Comparison of ENCODE assay signal across 8 mouse cellular contexts in genomic region chrX:101273410-101273809, GRCm38 (mm10). TPM values are rescaled to one million over a fixed set of nuclear protein-coding genes. Genes with fewer than 3 reads are reported as not detected.
A peak's percentile ranks its signal among the peaks of the same experiment; 100 is the strongest.
DNase-seq lines count a peak whose midpoint lies in the region; ATAC-seq lines count a peak whose summit lies in the region.

No protein-coding gene starts in this region.

- H3K27me3 ChIP-seq in heart, embryonic 11.5 days (ENCODE audit: control insufficient read depth, insufficient read depth, low read length) = peaks cover 4% of the 10 kb centered on the region; the same call in 1 of the 2 replicates
- H3K27me3 ChIP-seq in hindbrain, embryonic 10.5 days (ENCODE audit: insufficient read depth, poor library complexity, severe bottlenecking) = peaks cover 31% of the 10 kb centered on the region
- peaks cover 2% of the 10 kb centered on the region; the same call in 1 of the 2 replicates for H3K27me3 ChIP-seq in midbrain, embryonic 13.5 days

- DNase-seq in heart, postnatal 4 days = no peak
- peak; percentile 57 for DNase-seq in ES-CJ7 (ENCODE audit: low read depth, low spot score)
- DNase-seq in hindbrain, embryonic 10.5 days (ENCODE audit: low spot score) = peak; percentile 5
- DNase-seq in right cerebral cortex, postnatal 4 days = no peak
- DNase-seq in spleen, adult 12 weeks (ENCODE audit: low spot score) = no peak
- no peak for DNase-seq in MN1 (ENCODE audit: low spot score)

- 19% methylated on average over 6 of the region's 6 CpGs for WGBS in heart, embryonic 11.5 days (ENCODE audit: insufficient replicate concordance)
- WGBS in hindbrain, embryonic 10.5 days = 21% methylated on average over 6 of the region's 6 CpGs
- 22% methylated on average over 6 of the region's 6 CpGs for WGBS in midbrain, embryonic 13.5 days

- no peak for ATAC-seq in heart, embryonic 11.5 days (replicated peaks; ENCODE audit: insufficient number of reproducible peaks, low FRiP score, low TSS enrichment)
- peak; percentile 29 for ATAC-seq in midbrain, embryonic 13.5 days

- no peaks in the 10 kb centered on the region for H3K4me1 ChIP-seq in heart, embryonic 11.5 days (ENCODE audit: control insufficient read depth, insufficient read depth, low read length)
- peaks cover 7% of the 10 kb centered on the region; the same call in 1 of the 2 replicates for H3K4me1 ChIP-seq in hindbrain, embryonic 10.5 days (replicated peaks)
- H3K4me1 ChIP-seq in midbrain, embryonic 13.5 days (replicated peaks) = peaks cover 10% of the 10 kb centered on the region

- H3K9me3 ChIP-seq in heart, embryonic 11.5 days (replicated peaks; ENCODE audit: control insufficient read depth, low read length) = no peaks in the 10 kb centered on the region
- no peaks in the 10 kb centered on the region for H3K9me3 ChIP-seq in hindbrain, embryonic 10.5 days
- H3K9me3 ChIP-seq in midbrain, embryonic 13.5 days = no peaks in the 10 kb centered on the region

- no peaks in the 10 kb centered on the region; the same call in 1 of the 2 replicates for H3K36me3 ChIP-seq in heart, embryonic 11.5 days (ENCODE audit: control insufficient read depth, insufficient read depth, low read length)
- peaks cover 27% of the 10 kb centered on the region for H3K36me3 ChIP-seq in hindbrain, embryonic 10.5 days
- H3K36me3 ChIP-seq in midbrain, embryonic 13.5 days = peaks cover 18% of the 10 kb centered on the region

- H3K4me2 ChIP-seq in heart, embryonic 11.5 days = peak overlapping the region; percentile 49
- peak overlapping the region; percentile 59 for H3K4me2 ChIP-seq in midbrain, embryonic 13.5 days (replicated peaks)

- H3K4me3 ChIP-seq in heart, embryonic 11.5 days (ENCODE audit: low read depth, low read length) = peak overlapping the region; percentile 64
- peak overlapping the region; percentile 61 for H3K4me3 ChIP-seq in hindbrain, embryonic 10.5 days
- peak overlapping the region; percentile 53 for H3K4me3 ChIP-seq in midbrain, embryonic 13.5 days (replicated peaks)

- H3K27ac ChIP-seq in heart, embryonic 11.5 days (ENCODE audit: low read depth, low read length) = peak overlapping the region; percentile 50
- peak overlapping the region; percentile 91 for H3K27ac ChIP-seq in hindbrain, embryonic 10.5 days
- peak overlapping the region; percentile 46; the same call in 1 of the 2 replicates for H3K27ac ChIP-seq in midbrain, embryonic 13.5 days

- H3K9ac ChIP-seq in heart, embryonic 11.5 days (ENCODE audit: low read depth, low read length) = peak overlapping the region; percentile 84
- H3K9ac ChIP-seq in midbrain, embryonic 13.5 days (replicated peaks) = peak overlapping the region; percentile 72; the same call in 1 of the 2 replicates

RNA-seq across cellular contexts. Expression of gene Med12, which starts 0.4 kb away (rescaled TPM):
- polyA plus RNA-seq in heart, embryonic 11.5 days (2014; fragmentation: Nextera tagmentation; extraction: Ambion mirVana) = 32.0 and 35.9 TPM in 2 replicates
- total RNA-seq in heart, postnatal 4 days (2021) = 10 to 100 TPM; 27.3 to 28.0 TPM
- 34.7 and 38.6 TPM in 2 replicates for polyA plus RNA-seq in hindbrain, embryonic 10.5 days (2016; fragmentation: Nextera tagmentation; extraction: Ambion mirVana)
- 25.6 and 33.9 TPM in 2 replicates for polyA plus RNA-seq in midbrain, embryonic 13.5 days (2015; fragmentation: Nextera tagmentation; extraction: Ambion mirVana)

RNA-seq across cellular contexts. Expression of gene Gm20489, which starts 4.6 kb away (rescaled TPM):
- polyA plus RNA-seq in heart, embryonic 11.5 days (2014; fragmentation: Nextera tagmentation; extraction: Ambion mirVana) = not detected in 2 replicates
- total RNA-seq in heart, postnatal 4 days (2021) = not detected
- polyA plus RNA-seq in hindbrain, embryonic 10.5 days (2016; fragmentation: Nextera tagmentation; extraction: Ambion mirVana) = not detected in 2 replicates
- not detected in 2 replicates for polyA plus RNA-seq in midbrain, embryonic 13.5 days (2015; fragmentation: Nextera tagmentation; extraction: Ambion mirVana)

RNA-seq across cellular contexts. Expression of gene Il2rg, which starts 5.4 kb away (rescaled TPM):
- 12.2 and 14.4 TPM in 2 replicates for polyA plus RNA-seq in heart, embryonic 11.5 days (2014; fragmentation: Nextera tagmentation; extraction: Ambion mirVana)
- total RNA-seq in heart, postnatal 4 days (2021) = 10 to 100 TPM; 12.5 to 17.3 TPM
- 4.8 and 5.0 TPM in 2 replicates for polyA plus RNA-seq in hindbrain, embryonic 10.5 days (2016; fragmentation: Nextera tagmentation; extraction: Ambion mirVana)
- 4.1 and 5.2 TPM in 2 replicates for polyA plus RNA-seq in midbrain, embryonic 13.5 days (2015; fragmentation: Nextera tagmentation; extraction: Ambion mirVana)

RNA-seq across cellular contexts. Expression of gene Gm614, which starts 9.6 kb away (rescaled TPM):
- polyA plus RNA-seq in heart, embryonic 11.5 days (2014; fragmentation: Nextera tagmentation; extraction: Ambion mirVana) = not detected in 2 replicates
- total RNA-seq in heart, postnatal 4 days (2021) = 1 to 10 TPM in 1 of 2 experiments, under 1 TPM in 1; 0.76 to 1.1 TPM
- not detected in 2 replicates for polyA plus RNA-seq in hindbrain, embryonic 10.5 days (2016; fragmentation: Nextera tagmentation; extraction: Ambion mirVana)
- not detected in 2 replicates for polyA plus RNA-seq in midbrain, embryonic 13.5 days (2015; fragmentation: Nextera tagmentation; extraction: Ambion mirVana)

RNA-seq across cellular contexts. Expression of gene Foxo4, which starts 19.1 kb away (rescaled TPM):
- 2.8 and 2.9 TPM in 2 replicates for polyA plus RNA-seq in heart, embryonic 11.5 days (2014; fragmentation: Nextera tagmentation; extraction: Ambion mirVana)
- total RNA-seq in heart, postnatal 4 days (2021) = 10 to 100 TPM; 23.2 to 26.7 TPM
- 1.3 and 2.3 TPM in 2 replicates for polyA plus RNA-seq in hindbrain, embryonic 10.5 days (2016; fragmentation: Nextera tagmentation; extraction: Ambion mirVana)
- 0.86 and 1.1 TPM in 2 replicates for polyA plus RNA-seq in midbrain, embryonic 13.5 days (2015; fragmentation: Nextera tagmentation; extraction: Ambion mirVana)

Comparison
In these comparisons a context has a peak if more than half of its experiments do, and no peak if none do; other contexts are left out.
1. DNase-seq: peak in ES-CJ7 (single experiment) and hindbrain, embryonic 10.5 days (single experiment); none in heart, postnatal 4 days (single experiment), right cerebral cortex, postnatal 4 days (single experiment), spleen, adult 12 weeks (single experiment) and MN1 (single experiment).
2. Peak in every context shown above with its lines, with median percentiles within 50 percentile points of each other: H3K27ac ChIP-seq and H3K4me3 ChIP-seq.